Mouse (Mus musculus): ENCODE measurements around the gene Zfp423.

Gene Zfp423

DNA sequence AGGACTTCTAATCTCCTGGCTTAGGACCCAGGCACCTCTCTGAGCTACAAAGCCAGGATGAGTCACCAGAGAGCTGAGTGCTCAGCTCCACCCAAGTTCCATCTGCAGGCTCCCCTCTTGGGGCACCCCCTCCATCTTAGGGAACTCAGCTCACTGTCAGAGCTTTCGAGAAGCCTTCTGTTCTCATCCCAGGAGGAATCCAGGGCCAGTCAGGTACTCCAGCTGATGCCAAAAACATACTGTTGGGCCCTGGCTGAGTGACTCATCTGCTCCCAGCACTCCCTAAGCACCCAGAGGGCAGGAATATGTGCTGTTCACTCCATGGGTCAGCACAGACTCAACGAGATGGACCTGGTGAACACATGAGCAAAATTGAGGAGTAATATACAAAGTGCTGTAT lies 184.4 kb downstream of the Zfp423 start:
- H3K36me3 ChIP-seq (ENCODE audit: insufficient read depth, low read length): peaks cover 66% of the 10 kb centered on the region
- peaks cover 3% of the 10 kb centered on the region; the same call in 1 of the 2 replicates for H3K27me3 ChIP-seq (ENCODE audit: insufficient read depth, low read length)
- H3K4me1 ChIP-seq (replicated peaks; ENCODE audit: low read depth, low read length): peaks cover 8% of the 10 kb centered on the region
- no peak overlapping the region for H3K4me3 ChIP-seq (replicated peaks; ENCODE audit: low read length)
- no peaks in the 10 kb centered on the region for H3K9me3 ChIP-seq (ENCODE audit: low read length)
- TF ChIP-seq POU5F1 (IDR thresholded peaks at IDR 0.05; ENCODE audit: borderline replicate concordance, low read length) (no peak), NANOG (IDR thresholded peaks at IDR 0.05; ENCODE audit: borderline replicate concordance, low read length) (no peak), CTCF (conservative IDR thresholded peaks at IDR 0.05; ENCODE audit: low read length) (no peak)

DNA sequence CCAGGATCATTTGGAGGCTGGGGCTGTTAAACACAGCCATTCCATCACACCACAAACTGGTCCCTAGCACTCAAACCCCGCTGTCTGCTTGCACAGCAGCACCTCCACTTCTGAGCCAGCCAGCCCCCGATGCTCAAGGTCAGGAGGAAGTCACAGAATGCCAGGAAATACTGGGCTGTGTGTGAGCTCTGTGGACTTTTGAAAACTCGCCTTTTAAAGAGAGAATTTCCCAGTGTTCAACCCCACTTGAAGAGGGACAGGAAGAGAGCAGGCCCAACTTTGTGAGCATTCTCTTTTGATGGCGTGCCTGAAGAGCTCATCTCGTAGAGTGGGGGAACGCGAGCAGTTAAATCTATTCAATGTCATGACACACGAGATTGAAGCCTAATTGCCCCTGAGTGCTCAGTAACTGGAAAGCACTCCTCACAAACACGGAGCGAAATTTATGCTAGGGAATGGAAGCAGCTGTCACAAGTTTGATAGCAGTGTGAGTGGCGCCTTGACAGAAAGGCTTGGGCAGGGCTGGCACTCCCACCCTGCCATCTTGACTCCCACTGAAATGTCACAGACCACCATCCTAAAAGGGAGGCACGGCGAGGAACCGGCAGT lies 186.4 kb downstream of the Zfp423 start:
- H3K27me3 ChIP-seq (ENCODE audit: insufficient read depth, low read length): no peaks in the 10 kb centered on the region
- H3K36me3 ChIP-seq (ENCODE audit: insufficient read depth, low read length): peaks cover 46% of the 10 kb centered on the region
- H3K4me1 ChIP-seq (replicated peaks; ENCODE audit: low read depth, low read length): 0 out of 2 replicates have a peak, but pooled peaks cover 8% of the 10 kb centered on the region
- H3K4me3 ChIP-seq (replicated peaks; ENCODE audit: low read length): no peak overlapping the region
- H3K9me3 ChIP-seq (ENCODE audit: low read length): no peaks in the 10 kb centered on the region
- TF ChIP-seq POU5F1 (IDR thresholded peaks at IDR 0.05; ENCODE audit: borderline replicate concordance, low read length): no peak
- no peak for TF ChIP-seq CTCF (conservative IDR thresholded peaks at IDR 0.05; ENCODE audit: low read length)
- TF ChIP-seq NANOG (IDR thresholded peaks at IDR 0.05; ENCODE audit: borderline replicate concordance, low read length): no peak

DNA sequence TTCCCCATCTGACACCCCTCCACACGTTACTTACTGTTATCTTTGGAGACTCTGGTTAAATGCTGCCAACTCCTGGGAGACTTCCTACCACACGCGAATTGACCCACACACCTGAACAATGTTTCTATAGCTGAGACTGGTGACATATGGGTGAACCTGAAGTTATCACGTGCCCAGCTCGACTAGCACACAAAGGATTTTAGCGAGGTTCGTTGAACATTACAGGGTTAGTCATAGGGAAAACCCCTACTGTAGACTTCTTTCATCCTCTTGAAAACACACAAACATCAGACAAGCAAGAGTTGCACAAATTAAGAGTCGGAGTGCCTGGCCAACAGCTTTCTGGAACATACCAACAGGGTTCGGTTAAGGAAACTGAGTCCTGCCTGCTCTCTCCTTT lies 191.5 kb downstream of the Zfp423 start:
- Histone ChIP-seq H3K9me3 (ENCODE audit: low read length) (no peaks in the 10 kb centered on the region), H3K4me1 (replicated peaks; ENCODE audit: low read depth, low read length) (0 out of 2 replicates have a peak, but pooled peaks cover 5% of the 10 kb centered on the region), H3K36me3 (ENCODE audit: insufficient read depth, low read length) (peaks cover 21% of the 10 kb centered on the region), H3K4me3 (replicated peaks; ENCODE audit: low read length) (no peak overlapping the region), H3K27me3 (ENCODE audit: insufficient read depth, low read length) (no peaks in the 10 kb centered on the region)
- no peak for TF ChIP-seq CTCF (conservative IDR thresholded peaks at IDR 0.05; ENCODE audit: low read length)
- no peak for TF ChIP-seq POU5F1 (IDR thresholded peaks at IDR 0.05; ENCODE audit: borderline replicate concordance, low read length)
- no peak for TF ChIP-seq NANOG (IDR thresholded peaks at IDR 0.05; ENCODE audit: borderline replicate concordance, low read length)

DNA sequence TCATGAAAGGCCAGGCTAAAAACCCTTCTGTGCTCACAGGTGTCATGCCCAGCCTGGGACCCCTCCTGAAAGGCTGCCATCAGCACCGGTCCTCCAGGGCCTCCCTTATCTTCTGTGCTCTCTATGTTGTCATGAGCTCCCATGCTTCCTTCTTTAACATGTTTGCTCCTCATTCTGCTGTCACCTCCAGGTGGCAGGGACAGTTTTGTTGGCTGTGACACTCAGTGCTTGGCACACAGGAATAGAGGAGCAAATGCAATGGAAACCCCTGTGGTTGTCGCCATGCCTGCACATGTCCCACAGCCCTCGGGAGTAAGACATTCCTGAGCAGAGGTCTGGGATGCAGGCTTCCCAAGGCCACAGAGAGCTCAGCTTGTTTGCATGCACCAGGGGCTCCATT lies 194.1 kb downstream of the Zfp423 start:
- 0 out of 2 replicates have a peak, but pooled peaks cover 5% of the 10 kb centered on the region for H3K4me1 ChIP-seq (replicated peaks; ENCODE audit: low read depth, low read length)

DNA sequence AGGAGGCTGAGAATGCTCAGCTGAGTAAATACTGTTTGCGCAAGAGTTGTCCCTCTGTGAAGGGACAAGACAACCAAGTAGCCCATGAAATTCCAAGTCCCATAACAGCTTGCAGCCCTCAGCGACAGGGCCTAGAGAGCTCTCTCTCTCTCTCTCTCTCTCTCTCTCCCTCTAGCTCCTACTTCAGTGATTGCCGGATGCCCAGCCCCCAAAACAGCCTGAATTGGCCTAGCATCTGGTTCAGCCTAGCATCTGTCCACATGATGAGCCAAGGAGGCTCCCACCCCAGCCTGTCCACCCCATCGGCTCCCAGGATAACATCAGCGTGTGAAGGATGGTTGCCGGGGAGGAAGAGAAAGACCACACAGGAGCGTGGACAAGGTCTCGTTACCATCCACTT lies 200.6 kb downstream of the Zfp423 start:
- H3K9me3 ChIP-seq (ENCODE audit: low read length): no peaks in the 10 kb centered on the region
- no peaks in the 10 kb centered on the region for H3K27me3 ChIP-seq (ENCODE audit: insufficient read depth, low read length)
- no peak for TF ChIP-seq CTCF (conservative IDR thresholded peaks at IDR 0.05; ENCODE audit: low read length)
- no peak for TF ChIP-seq NANOG (IDR thresholded peaks at IDR 0.05; ENCODE audit: borderline replicate concordance, low read length)
- no peak for TF ChIP-seq POU5F1 (IDR thresholded peaks at IDR 0.05; ENCODE audit: borderline replicate concordance, low read length)
- peaks cover 32% of the 10 kb centered on the region for H3K4me1 ChIP-seq (replicated peaks; ENCODE audit: low read depth, low read length)
- H3K4me3 ChIP-seq (replicated peaks; ENCODE audit: low read length): no peak overlapping the region
- no peaks in the 10 kb centered on the region for H3K36me3 ChIP-seq (ENCODE audit: insufficient read depth, low read length)

More for the DNA sequence above, 194.1 kb downstream of the Zfp423 start:
- Histone ChIP-seq H3K36me3 (ENCODE audit: insufficient read depth, low read length) (peaks cover 5% of the 10 kb centered on the region; the same call in 1 of the 2 replicates), H3K9me3 (ENCODE audit: low read length) (no peaks in the 10 kb centered on the region), H3K27me3 (ENCODE audit: insufficient read depth, low read length) (no peaks in the 10 kb centered on the region), H3K4me3 (replicated peaks; ENCODE audit: low read length) (no peak overlapping the region)
- TF ChIP-seq CTCF (conservative IDR thresholded peaks at IDR 0.05; ENCODE audit: low read length) (no peak), POU5F1 (IDR thresholded peaks at IDR 0.05; ENCODE audit: borderline replicate concordance, low read length) (no peak), NANOG (IDR thresholded peaks at IDR 0.05; ENCODE audit: borderline replicate concordance, low read length) (no peak)

DNA sequence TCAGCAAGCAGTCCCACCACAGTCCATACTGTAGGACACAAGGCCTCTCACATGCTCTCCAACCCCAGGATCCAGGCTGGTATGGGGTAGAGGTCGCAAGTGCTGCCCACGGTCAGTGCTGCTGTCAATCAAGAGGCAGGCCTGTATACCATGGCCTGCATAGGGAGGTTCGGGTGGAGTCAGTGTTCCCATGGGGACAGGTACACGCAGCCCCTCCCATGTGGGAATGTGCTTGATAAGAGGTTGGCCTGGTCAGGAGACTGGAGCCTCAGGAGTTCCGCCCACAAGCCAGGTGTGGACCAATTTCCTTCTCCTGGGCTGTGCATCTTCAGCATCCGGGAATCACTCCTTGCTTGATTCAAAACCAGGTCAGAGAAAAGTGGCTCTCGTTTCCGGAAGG lies 204.5 kb downstream of the Zfp423 start:
- H3K27me3 ChIP-seq (ENCODE audit: insufficient read depth, low read length): no peaks in the 10 kb centered on the region
- no peaks in the 10 kb centered on the region for H3K9me3 ChIP-seq (ENCODE audit: low read length)
- H3K36me3 ChIP-seq (ENCODE audit: insufficient read depth, low read length): no peaks in the 10 kb centered on the region
- TF ChIP-seq NANOG (IDR thresholded peaks at IDR 0.05; ENCODE audit: borderline replicate concordance, low read length) (no peak), CTCF (conservative IDR thresholded peaks at IDR 0.05; ENCODE audit: low read length) (no peak), POU5F1 (IDR thresholded peaks at IDR 0.05; ENCODE audit: borderline replicate concordance, low read length) (no peak)
- H3K4me1 ChIP-seq (replicated peaks; ENCODE audit: low read depth, low read length): peaks cover 45% of the 10 kb centered on the region
- H3K4me3 ChIP-seq (replicated peaks; ENCODE audit: low read length): no peak overlapping the region; the same call in 1 of the 2 replicates

DNA sequence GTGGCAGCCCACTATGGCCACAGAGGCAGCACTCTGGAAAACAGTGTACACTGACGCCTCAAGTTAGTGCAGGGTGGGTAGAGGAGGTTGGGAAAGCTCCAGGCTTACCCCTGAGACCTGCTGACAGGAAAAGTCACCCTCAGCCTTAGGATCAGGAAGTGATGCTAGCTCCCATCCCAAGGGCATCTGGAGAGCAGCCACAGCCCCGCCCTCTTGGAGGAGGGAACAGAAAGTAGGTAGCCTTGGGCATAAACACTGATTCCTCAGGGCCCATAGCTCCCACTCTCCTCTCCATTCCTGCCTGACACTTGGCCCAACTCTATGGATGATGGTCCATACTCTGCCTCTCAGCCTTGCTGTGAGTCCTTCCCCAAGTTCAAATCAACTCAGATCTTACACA lies 205.8 kb downstream of the Zfp423 start:
- no peaks in the 10 kb centered on the region for H3K27me3 ChIP-seq (ENCODE audit: insufficient read depth, low read length)
- no peaks in the 10 kb centered on the region for H3K36me3 ChIP-seq (ENCODE audit: insufficient read depth, low read length)
- H3K4me1 ChIP-seq (replicated peaks; ENCODE audit: low read depth, low read length): peaks cover 45% of the 10 kb centered on the region
- TF ChIP-seq NANOG (IDR thresholded peaks at IDR 0.05; ENCODE audit: borderline replicate concordance, low read length) (no peak), POU5F1 (IDR thresholded peaks at IDR 0.05; ENCODE audit: borderline replicate concordance, low read length) (no peak), CTCF (conservative IDR thresholded peaks at IDR 0.05; ENCODE audit: low read length) (no peak)
- H3K4me3 ChIP-seq (replicated peaks; ENCODE audit: low read length): no peak overlapping the region
- no peaks in the 10 kb centered on the region for H3K9me3 ChIP-seq (ENCODE audit: low read length)

- Histone ChIP-seq H3K9me3 (ENCODE audit: low read length) (no peaks in the 10 kb centered on the region), H3K27me3 (ENCODE audit: insufficient read depth, low read length) (no peaks in the 10 kb centered on the region), H3K4me1 (replicated peaks; ENCODE audit: low read depth, low read length) (peaks cover 47% of the 10 kb centered on the region), H3K4me3 (replicated peaks; ENCODE audit: low read length) (peak overlapping the region; percentile 67), H3K36me3 (ENCODE audit: insufficient read depth, low read length) (no peaks in the 10 kb centered on the region)
- TF ChIP-seq POU5F1 (IDR thresholded peaks at IDR 0.05; ENCODE audit: borderline replicate concordance, low read length) (no peak), CTCF (conservative IDR thresholded peaks at IDR 0.05; ENCODE audit: low read length) (peak; percentile 23), NANOG (IDR thresholded peaks at IDR 0.05; ENCODE audit: borderline replicate concordance, low read length) (no peak)
These were observed 206.2 kb downstream of the Zfp423 start for GRCm38 (mm10) chr8:87753148-87753547.

GRCm38 (mm10) chr8:87752710-87753109 lies 206.7 kb downstream of the Zfp423 start:
- TF ChIP-seq NANOG (IDR thresholded peaks at IDR 0.05; ENCODE audit: borderline replicate concordance, low read length) (no peak), POU5F1 (IDR thresholded peaks at IDR 0.05; ENCODE audit: borderline replicate concordance, low read length) (no peak), CTCF (conservative IDR thresholded peaks at IDR 0.05; ENCODE audit: low read length) (no peak)

More at GRCm38 (mm10) chr8:87752710-87753109, 206.7 kb downstream of the Zfp423 start:
- Histone ChIP-seq H3K27me3 (ENCODE audit: insufficient read depth, low read length) (no peaks in the 10 kb centered on the region), H3K9me3 (ENCODE audit: low read length) (no peaks in the 10 kb centered on the region), H3K4me3 (replicated peaks; ENCODE audit: low read length) (peak overlapping the region; percentile 67), H3K36me3 (ENCODE audit: insufficient read depth, low read length) (no peaks in the 10 kb centered on the region), H3K4me1 (replicated peaks; ENCODE audit: low read depth, low read length) (peaks cover 51% of the 10 kb centered on the region)
